Mouse (Mus musculus) monocyte, adult 2 months (primary cell): ENCODE measurements around the gene Tjap1.

ENCODE experiments used
- DNase-seq, 2 experiments: peaks; one replicate each; pipeline ENCODE4 v3.0.0; 2022; ENCODE audit warnings: low spot score in 2 of 2, low read depth in 1 of 2

Gene Tjap1

DNA sequence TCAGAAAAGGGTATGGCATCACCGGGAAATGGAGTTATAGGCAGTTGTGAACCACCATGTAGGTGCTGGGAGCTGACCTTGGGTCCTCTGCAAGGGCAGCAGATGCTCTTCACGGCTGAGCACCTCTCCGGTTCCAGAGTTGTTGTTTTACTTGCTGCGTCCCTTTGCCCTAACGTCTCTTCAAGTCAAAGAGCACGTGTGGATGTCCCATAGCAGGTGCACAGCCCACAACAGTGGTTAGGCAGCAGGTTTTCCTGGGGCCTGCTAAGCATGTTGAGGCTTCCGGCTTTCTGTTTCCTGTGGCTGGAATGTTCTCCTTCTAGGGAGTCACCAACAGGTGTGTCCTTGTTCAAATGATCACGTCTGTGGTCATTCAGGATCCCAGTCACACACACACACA is 1.1 kb upstream of the Tjap1 start:
- no peak for DNase-seq

DNA sequence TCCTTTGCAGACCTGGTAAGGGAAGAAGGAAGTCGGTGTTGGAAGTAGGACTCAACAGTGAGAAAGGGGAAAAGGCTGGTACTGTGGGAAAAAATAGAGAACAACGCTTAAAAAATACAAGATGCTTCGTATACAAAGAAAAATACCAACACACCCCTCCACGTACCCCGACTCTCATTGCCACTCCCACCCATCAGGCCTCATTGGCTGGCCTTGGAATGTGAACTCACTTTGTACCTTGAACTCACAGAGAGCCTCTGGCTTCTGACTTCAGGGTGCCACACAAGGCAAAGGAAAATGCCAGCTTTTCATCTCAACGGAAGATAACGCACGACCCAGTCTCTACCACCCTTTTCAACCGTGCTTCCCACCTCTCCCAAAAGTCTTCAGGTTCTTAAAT is 314 bp upstream of the Tjap1 start:
- no peak for DNase-seq

DNA sequence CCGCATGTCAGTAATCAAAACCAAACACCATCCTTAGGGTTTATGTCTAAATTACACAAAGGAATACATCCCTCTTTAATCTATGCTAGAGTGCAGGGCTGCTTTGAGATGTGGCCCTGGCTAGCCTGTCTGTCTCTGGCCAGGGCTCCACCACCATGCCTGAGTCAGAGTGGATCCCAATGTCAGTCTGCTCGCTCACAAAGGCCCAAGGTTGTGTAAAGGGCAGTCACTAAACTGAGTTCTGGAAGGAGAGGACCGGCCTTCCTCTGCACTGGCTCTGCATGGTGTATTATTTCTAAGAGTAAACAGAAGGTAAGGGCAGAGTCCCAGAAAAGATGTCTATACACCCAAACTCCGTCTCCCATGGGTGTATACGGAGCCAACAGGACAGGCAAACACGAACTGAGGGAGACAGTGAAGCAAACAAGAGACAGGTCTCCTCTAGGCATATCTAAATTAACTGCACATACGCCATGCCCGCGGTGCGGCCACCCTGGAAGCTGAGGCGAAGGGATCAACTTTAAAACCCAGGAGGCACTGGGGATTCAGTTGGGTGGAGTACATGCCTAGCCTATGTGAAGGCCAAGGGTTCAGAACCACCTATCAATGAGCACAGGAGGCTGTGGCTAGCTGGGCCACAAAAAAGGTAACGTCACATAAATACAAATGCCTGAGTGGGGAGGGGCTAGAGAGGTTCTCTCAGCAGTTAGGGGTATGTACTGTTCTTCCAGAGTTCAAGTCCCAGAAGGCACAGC is 4.6 kb downstream of the Tjap1 start:
- DNase-seq, result no peak

DNA sequence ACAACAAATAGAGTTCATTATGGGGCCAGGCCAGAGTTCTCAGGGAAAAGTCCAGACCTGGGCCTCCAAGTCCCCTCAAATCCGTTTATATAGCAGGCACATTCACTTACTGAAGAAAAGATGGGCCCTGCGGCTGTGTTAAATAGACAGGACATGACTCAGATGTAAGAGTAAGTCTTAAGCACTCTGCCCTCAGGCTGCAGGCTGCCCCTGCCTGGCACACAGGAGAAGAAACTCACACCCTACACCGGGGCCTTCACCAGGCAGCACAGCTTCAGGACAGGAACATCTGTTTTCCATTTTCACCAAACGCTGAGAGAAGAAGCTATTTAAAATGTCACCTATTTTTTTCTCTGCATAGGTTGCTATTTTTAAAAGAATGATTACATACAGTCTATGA is 5.2 kb downstream of the Tjap1 start:
- no peak for DNase-seq

DNA sequence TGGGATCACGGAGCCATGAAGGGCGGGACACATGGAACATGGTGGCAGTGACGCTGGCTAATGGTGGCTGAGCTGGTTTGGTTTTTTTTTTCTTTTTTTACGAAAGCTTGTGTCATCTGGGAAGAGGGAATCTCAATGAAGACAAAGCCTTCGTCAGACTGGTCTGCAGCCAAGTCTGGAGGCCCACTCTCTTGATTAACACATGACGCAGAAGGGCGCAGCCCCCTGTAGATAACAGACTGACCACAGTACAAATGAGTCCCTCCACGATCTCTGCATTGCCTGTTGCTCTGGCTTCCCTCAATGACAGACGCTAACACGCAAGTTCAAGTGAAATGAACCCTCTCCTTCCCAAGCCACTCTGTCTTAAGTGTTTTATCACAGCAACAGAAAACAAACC is 7.3 kb downstream of the Tjap1 start:
- no peak for DNase-seq

DNA sequence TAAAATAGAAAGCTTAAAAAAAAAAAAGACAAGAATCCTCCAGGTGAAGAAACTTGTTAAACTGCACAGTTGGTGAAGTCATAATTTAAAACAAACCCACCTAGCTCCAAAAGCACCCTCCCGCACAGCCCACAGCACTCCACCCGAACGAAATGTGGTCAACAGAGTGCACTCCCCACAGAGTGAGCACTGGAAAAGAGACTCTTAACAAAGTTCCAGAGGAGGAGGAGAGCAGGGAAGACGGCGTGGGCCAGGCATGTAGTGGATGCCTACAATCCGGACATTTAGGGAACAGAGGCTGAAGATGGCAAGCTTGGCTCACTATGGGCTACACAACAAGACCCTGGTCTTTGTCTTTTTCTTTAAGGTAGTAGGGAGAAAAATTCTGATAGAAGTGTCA is 7.8 kb downstream of the Tjap1 start:
- DNase-seq, result no peak

DNA sequence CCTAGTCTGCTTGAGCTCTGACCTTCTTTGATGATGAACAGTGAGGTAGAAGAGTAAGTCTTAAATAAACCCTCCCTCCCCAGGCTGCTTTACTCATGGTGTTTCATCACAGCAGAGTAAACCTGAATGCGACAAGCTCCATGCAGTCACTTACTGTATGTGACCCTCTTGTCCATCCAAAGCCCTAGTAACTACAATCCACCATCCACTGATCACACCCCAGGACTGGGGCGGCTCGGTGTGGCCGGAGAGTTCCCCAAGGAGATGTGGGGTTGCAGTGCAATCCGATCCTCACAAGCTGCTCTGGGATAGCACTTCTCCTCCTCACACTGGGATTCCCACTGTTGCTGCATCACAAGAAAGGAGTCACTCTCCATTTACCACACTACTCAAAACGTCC is 8.4 kb downstream of the Tjap1 start:
- no peak for DNase-seq

DNA sequence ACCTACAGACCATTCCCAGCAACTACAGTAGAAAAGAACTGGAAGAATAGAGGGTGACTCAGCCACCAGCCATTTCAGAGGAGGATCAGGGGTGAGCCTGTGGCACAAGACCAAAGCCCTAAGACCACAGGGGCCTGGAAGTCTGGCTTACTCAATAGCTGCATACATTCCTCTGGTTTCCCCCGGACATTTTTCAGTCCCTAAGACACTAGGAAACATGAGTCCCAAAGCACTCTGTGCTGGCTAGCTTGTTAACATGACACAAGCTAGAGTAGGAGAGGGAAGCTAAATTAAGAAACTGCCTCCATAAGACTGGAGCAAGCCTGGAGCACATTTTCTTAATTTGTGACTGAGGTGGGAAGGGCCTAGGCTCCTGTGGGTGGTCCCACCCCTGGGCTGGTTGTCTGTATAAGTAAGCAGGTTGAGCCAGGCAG is 9.0 kb downstream of the Tjap1 start:
- no peak for DNase-seq

DNA sequence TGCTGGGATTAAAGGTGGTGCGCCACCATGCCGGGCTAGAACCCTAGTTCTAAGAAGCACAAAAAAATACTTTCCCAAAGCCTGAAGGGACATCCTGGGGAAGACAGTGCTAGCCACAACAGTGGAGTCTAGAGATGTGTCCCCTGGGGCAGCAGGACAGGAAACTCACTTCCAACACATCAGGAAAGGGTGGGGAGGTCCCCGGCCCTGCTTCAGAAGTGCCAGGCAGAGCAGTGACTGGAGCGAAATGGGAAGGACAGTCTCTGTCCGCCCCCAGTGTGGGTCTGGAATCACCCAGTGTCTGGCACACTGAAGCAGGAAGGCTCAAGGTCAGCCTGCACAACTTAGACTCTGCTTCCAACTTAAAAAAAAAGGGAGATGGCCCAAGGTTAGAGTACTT is 10.2 kb downstream of the Tjap1 start:
- DNase-seq, result no peak

DNA sequence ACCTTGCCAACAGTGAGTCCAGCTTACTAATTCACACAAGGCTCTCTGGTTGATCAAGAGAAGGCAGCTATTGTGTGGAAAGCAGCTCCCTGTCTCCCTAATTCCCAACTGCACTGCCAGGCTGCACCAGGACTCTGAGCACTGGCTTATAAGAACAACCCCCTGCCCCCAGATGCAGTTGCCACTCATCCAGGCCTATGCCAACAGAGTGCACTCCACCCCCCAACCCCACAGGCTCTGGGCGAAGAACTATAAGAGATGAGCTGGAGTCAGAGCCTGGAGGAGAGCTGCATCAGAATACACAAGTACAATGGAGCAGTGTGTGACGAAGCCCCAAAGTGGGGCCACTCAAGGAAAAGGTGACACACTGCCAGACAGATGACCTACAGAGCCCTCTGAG is 10.8 kb downstream of the Tjap1 start:
- DNase-seq, result no peak

DNA sequence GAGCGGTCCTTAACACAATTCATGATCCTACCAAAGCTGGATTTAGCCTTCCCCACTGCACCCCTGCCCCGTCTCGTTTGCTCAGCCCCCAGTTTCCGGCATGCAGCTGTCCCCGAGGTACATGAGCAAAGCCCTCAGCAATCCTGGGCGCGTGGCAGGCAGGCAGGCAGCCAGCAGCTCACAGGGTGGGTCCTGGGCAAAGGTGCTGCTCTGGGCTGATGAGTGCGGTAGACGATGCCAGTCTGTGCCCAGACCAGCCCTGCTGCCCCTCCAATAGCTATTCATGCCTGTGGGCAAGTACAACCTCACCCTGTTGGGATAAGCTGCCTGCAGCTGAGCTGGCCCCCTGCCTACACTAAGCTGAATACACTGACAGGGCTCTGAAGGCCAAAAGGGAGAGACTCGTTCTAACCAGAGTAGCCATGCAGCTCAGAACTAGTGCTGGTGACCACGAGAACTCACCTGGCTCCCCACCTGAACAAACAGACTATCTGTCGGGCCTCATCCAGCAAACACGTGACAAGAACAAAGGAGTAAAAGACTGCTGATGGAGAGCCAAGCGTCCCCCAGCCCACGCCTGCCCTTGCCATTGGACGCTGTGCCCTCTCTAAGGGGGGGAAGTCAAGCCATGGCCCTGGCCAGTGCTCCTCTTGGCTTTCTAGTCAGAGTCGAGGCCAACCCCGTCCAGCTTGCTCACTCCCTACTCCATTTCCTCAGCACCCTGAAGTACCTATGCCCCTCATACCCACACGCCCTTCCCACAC is 12.9 kb downstream of the Tjap1 start:
- no peak for DNase-seq

DNA sequence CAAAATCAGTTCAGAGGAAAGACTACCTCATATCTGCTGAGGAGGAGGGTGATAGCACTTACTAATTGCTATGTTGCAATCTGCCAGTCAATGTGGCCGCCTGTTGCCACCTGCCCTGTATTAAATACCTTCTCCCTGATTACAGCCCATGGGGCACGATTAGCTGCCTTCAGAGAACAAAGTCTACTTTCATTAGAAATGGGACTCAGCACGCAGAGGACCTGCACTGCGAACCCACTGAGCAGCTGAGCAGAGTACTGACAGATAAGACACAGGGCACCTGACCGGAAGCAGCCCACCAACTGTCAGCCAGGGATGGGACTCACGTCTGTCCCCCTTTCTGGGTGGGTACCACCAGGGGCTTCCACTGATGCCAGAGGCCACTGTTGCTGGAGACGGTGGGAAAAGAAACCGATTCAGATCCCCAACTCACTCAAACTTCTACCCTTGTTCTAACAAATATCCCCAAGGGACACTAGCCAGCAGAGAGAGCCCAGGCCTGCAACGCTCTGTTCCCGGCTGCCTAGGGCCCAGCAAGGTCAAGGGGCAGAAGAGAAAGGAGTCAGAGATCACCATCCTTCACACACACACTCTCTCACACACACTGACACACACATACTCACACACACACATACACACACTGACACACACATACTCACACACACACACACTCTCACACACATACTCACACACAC is 14.7 kb downstream of the Tjap1 start:
- no peak for DNase-seq

DNA sequence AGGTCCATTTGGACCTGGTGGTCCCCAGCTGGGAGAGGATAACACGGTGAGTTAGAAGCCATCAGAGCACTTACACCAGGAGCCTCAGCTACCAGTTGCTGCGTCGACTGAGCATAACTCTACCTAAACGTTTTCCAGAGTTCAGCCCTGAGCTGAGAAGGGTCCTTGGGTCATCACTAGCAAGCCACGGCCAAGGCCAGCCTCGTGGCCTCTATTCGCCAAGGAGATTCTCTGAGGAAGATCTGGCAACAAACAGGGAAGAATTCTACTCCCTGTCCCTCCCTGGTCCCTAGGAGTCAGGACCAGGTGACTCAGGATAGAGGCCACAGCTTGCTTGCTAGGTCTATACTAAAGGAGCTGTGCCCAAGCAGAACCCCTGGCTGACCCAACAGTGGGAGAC is 15.3 kb downstream of the Tjap1 start:
- DNase-seq, result no peak

DNA sequence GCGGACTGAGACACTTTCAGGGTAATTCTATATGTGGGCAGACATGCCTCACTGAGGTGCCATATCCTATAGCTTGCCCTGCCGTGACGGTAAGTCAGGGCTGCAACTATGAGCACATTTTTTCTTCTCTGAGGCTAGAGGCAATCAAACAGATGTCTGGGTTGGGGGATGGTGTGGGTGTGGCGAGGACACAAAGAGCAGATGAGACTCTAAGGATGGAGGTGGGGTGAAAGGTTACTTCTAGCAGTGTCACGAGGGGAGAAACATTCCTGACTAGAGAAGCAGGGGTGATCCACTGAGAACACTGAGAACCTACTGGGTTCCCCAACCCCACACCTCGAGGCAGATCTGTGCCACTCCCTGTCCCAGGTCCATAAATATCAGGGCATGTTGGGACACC is 15.8 kb downstream of the Tjap1 start:
- no peak for DNase-seq

DNA sequence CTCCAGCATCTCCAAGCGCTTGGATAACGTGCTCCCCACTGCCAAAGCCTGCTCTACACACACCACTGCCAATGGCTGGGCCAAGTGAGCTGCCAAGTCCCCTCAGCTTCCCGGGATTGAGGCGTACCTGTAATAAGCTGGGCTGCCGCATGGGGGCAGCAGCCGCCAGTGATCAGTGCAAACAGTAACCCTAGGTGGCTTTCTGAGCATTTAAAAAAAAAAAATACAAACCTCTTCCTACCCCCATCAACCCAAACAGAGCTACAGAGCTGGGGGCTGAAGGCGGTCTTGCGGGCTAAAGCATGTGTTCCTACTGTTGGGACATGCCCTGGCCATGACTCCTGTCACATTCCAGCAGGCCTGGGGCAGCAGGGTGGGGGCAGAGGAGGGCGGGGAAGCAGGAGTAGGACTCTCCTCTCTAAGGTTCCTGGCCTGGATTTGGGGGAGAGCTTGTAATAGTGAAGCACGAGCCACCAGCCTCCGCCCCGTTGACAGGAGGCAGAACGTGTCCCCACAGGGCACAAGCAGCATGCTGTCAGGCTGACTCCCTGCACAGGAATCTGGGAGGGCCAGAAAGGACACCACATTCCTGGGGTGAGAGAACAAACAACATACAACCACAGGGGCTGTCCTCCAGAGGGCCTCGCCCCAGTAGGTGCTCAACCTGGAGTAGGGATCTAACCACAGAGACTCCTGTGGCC is 16.8 kb downstream of the Tjap1 start:
- peak; percentile 31 to 59 for DNase-seq

DNA sequence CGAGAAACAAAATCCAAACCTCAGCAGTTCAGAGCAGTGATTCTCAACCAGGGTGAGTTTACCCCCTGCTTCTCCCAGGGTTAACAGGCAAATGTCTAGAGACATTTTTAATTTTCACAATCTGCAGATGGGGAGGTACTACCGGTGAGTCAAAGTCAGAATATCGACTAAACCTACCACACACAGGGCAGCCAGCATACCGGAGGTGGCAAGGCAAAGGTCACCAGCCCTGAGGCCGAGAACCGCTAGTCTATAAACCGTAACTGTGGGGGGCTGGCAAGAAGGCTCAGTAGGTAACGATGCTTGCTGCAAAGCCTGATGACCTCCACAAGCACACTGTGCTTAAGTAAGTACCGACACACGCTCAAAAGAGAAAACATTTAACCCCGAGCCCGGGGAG is 17.3 kb downstream of the Tjap1 start:
- DNase-seq, result no peak

DNA sequence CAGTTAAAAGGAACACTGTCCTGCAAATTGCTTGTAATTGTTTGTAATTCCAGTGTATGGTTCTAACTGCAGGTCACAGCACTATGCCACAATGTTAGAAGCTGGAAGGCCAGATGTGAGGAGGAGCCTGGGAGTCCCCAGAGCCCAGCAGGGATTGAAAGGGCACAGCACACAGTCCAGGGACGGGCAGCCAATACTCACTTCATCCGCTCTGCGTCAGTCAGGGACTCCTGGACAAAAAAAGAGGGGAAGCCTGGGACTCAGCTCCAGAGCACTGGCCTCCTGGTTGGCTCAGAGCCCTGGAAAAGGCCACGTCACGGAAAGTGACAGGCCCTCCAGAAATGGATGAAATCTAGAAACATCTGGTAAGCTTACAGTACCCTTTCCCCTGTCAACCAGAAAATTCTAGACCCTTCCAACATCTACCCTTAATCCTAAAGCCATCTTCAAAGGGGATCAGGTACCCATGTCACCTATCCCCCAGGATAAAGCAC is 20.6 kb downstream of the Tjap1 start:
- no peak for DNase-seq

DNA sequence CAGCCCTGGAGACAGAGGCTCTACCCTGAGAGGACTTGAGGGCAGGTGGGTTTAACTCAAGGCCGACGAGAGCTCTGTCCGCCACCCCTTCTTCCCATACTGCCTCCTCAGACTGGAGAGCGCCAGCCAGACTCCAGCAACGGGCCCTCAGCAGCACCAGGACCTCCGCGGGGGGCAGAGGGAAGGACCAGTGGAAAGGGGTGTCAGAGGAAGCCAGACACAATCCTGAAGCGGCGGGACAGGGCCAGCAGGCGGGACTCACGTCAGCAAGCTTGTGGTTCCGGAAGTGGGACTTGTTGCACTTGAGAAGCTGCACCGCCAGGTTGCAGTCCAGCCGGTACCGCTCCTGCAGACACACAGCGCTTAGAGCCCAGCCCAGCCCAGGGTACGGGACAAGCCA is 23.2 kb downstream of the Tjap1 start:
- DNase-seq, result no peak

DNA sequence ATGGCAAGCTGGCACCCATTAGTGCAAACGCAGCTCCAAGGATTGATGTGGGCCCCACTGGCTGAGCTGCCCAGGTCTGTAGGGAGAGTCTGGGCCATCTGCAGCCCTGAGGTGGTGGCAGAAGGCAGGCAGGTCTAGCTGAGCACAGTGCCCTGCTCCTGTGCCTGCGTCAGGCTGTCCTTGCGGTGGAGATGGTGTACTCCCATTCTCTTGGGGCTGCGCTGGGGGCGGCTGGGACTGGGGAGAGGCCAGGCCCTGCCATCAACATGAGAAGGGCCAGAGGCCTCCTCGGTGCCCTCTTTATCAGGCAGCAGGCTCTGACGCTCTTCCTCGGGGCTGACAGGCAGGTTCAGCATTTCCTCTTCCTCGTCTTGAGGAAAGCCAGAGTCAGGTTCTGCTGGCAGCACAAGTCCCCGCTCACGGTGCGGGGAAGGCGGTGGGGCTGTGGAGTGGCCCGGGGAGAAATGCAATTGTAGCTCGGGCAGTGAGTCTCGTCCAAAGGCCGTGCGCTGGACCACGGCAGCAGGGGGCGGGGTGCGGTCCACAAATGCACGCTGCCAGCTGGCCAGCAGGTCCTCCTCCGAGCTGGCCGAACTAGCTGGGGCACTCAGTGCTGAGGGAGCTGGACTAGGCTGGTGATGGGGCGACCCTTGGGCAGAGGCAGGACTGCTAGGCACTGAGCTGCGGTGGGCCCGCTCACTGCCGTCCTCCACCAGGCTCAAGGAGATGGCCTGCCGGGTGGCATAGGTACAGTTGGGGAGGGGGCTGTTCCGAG is 24.4 kb downstream of the Tjap1 start:
- DNase-seq, result no peak

DNA sequence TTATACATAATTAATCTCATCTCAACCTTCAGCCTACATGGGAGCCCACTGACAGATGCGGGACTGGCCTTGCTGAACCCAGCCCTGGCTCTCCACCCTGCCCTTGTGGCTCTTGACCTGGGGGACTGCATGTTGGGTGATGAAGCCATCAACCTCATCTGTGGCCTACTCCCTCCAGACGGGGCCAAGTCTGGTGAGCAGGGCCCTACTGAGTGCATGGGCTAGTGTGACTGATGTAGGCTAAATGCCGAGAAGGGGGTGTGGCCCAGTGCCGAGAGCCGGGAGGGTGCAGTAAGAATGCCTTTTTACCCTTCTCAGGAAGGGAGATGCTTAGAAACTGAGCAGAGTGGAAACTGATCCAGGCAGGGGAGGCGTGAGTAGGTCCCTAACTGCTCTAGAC is 27.7 kb downstream of the Tjap1 start:
- DNase-seq, result no peak

DNA sequence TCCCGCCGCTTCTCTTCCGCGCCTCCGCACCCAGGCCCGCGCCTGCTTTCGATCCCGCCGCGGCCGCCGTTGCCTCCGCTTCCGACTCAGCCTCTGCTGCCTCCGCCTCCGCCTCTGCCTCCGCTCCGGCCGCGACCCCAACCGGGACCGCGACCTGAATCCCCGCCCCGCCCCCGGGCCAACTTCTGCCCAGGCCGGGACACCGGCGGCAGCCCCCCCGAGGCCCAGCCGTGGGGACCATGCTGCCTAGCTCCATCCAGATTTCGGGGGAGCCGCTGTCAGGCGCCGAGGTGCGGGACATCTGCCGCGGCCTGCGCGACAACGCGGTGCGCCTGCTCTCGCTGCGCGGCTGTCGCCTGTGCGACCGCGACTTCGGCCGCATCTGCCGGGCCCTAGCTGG is 28.7 kb downstream of the Tjap1 start:
- no peak for DNase-seq
